Mouse (Mus musculus) gastrocnemius, adult 2 months (tissue): ENCODE data around the gene Rbm20. TPM values are rescaled to one million over a fixed set of nuclear protein-coding genes. Genes with fewer than 3 reads are reported as not detected.

Source experiments
- DNase-seq: peaks from one replicate; pipeline ENCODE4 v3.0.0; 2022
- H3K27ac ChIP-seq: fragments of 200-600 bp; 2 replicates; pipeline ENCODE4 v1.8.1; 2022; ENCODE audit warnings: mild to moderate bottlenecking
- H3K4me3 ChIP-seq: fragments of 200-600 bp; 2 replicates; pipeline ENCODE4 v1.8.1; 2022; ENCODE audit warnings: mild to moderate bottlenecking, moderate library complexity
- CTCF ChIP-seq: fragments of 200-600 bp; IDR thresholded peaks from 2 replicates; pipeline ENCODE4 v1.8.1; 2022; ENCODE audit warnings: antibody characterized with exemption, mild to moderate bottlenecking, moderate library complexity
- intact Hi-C: fragments of 180-260 bp; cut with DNase I; formaldehyde crosslinking; loops from one replicate; pipeline ENCODE4 v1.15.1; 2025
- total RNA-seq, 2 experiments: library from RNA; stranded (reverse); gene quantifications; 2 replicates each; pipeline ENCODE4 v1.2.3; 2021

Rbm20 gene
- total RNA-seq, 2 experiments from 2014 or later, result 72.6 to 73.2 TPM

DNA sequence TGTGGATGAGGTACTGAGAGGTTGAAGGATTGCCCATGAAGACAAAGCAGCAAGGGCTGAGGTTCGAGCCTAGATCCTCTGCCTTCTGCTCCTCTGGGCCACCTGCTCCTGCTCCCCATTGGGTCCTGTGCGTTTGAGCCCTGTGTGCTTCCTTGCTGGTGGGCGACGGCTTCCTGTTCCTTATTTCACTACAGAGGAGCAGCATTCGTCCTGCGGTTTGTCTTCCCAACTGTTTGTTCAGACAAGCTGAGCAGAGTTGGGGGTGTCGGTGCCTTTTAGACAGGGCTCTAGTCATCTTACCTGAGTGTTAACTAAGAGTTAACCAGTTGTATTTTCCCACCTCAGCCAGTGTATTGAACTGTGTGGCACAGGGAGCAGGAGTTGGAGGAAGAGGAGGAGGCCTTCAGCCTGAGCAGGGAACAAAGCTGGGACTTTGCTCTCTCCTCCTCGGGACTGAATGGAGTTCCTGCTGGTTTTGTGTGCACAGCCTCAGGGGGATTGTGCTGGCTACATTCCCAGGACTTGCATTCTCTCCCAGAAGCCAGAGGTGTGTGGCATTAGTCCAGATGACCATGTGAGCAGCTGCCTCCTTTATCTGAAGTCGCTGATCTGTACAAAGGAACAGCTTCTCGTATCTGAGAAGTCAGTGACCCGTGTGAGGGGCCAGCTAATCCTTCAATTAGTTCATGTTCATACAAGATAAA is 97.0 kb downstream of the Rbm20 start:
- intact Hi-C loops, result loop anchor here (5.0 kb wide), 2 partner anchors 63 to 153 kb away; no protein-coding TSS in a partner anchor
- TF ChIP-seq CTCF, result no peak
- H3K27ac ChIP-seq, result peak overlapping the region; percentile 71

GRCm38 (mm10) chr19:53774641-53775350 is 97.7 kb downstream of the Rbm20 start:
- Histone ChIP-seq H3K4me3 (no peak overlapping the region), H3K27ac (peak overlapping the region; percentile 38; the same call in 1 of the 2 replicates)
- intact Hi-C loops, result loop anchor here (5.0 kb wide), 2 partner anchors 63 to 153 kb away; no protein-coding TSS in a partner anchor
- TF ChIP-seq CTCF, result no peak
- no peak for DNase-seq

More for the DNA sequence above, 97.0 kb downstream of the Rbm20 start:
- H3K4me3 ChIP-seq, result no peak overlapping the region
- peak; percentile 86 for DNase-seq

DNA sequence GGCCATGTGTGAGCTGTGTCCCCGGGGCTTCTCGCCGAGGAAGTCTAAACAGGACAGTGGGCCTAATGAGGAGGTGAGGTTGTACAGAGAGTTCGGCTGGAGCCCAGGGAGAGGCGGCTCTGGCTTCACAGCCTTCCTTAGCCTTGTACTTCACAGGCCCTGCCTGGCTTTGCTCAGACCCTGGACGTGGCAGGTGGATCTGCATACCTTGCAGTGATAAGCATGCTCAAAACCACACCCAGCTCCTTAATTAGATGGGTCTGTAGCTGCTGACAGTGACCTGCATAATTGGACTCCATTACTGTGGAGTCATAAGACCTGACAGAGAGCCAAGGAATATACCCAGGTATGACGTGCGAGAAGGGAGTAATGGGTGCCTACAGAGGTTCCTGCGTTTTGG is 102.3 kb downstream of the Rbm20 start:
- Histone ChIP-seq H3K27ac (0 out of 2 replicates have a peak overlapping the region, but pooled peaks have one; percentile 17), H3K4me3 (no peak overlapping the region)
- no peak for TF ChIP-seq CTCF
- no peak for DNase-seq
- intact Hi-C loops, result no loop called here

DNA sequence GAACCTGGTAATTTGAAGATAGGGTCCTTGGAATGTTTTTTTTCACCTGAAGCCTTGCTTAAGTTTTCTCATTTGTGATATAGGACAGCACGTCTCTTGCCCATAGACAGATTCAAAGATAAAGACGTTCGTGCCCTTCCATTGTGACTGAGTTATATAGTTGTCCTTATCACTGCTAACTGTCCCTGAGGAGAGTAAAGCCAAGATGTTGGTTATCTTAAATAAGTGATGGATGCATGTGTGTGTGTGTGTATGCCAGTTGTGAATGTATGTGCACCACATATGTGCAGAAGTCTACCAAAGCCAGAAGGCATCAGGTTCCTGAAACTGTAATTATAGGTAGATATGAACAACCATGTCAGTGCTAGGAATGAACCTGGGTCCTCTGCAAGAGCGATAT is 102.7 kb downstream of the Rbm20 start:
- DNase-seq, result no peak
- H3K27ac ChIP-seq, result 0 out of 2 replicates have a peak overlapping the region, but pooled peaks have one; percentile 4
- H3K4me3 ChIP-seq, result no peak overlapping the region
- TF ChIP-seq CTCF, result no peak
- intact Hi-C loops, result no loop called here

GRCm38 (mm10) chr19:53780752-53781602 is 103.9 kb downstream of the Rbm20 start:
- intact Hi-C loops, result no loop called here

DNA sequence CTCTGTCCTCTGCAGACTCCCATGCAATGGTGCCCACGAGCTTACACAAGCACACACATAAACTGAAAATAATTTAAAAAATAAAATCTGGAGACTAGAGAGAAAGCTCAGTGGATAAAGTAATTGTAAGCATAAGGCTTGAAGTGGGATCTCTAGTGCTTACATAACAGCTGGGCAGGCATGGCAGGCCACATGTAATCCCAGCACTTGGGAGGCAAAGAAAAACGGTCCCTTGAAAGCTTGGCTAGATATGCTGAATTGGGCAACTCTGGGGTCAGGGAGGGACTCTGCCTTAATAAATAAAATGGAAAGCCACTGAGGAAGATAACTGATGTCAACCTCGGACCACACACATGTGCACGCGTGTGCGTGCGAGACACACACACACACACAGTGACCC is 104.7 kb downstream of the Rbm20 start:
- Histone ChIP-seq H3K4me3 (no peak overlapping the region), H3K27ac (peak overlapping the region; percentile 57)
- intact Hi-C loops, result no loop called here
- DNase-seq, result no peak
- no peak for TF ChIP-seq CTCF

More at GRCm38 (mm10) chr19:53780752-53781602, 103.9 kb downstream of the Rbm20 start:
- DNase-seq, result no peak
- Histone ChIP-seq H3K27ac (peak overlapping the region; percentile 51), H3K4me3 (no peak overlapping the region)
- no peak for TF ChIP-seq CTCF

DNA sequence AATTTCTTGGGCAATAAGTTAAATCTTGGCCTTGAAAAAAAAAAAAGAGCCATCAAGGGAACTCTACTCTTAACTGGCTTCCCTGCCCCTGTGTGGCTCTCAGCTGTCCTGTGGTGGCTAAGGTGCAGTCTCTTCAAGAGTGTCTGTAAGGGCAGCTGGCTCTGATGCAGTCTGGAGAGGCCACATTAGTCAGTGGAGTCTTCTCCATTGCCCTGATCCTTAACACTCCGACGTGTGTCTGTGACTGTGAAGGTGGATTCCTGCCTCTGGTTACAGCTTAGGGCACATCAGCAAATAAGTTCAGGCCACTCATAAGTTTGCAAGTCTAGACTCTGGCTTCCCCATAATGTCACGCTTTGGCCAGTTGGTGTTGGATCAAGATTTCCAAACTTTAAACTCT is 108.2 kb downstream of the Rbm20 start:
- no peak for TF ChIP-seq CTCF
- intact Hi-C loops, result no loop called here
- peak; percentile 59 for DNase-seq
- Histone ChIP-seq H3K4me3 (no peak overlapping the region), H3K27ac (peak overlapping the region; percentile 88)

- DNase-seq, result no peak
- intact Hi-C loops, result no loop called here
- Histone ChIP-seq H3K27ac (peak overlapping the region; percentile 88), H3K4me3 (no peak overlapping the region)
- TF ChIP-seq CTCF, result no peak
These were observed 109.1 kb downstream of the Rbm20 start for GRCm38 (mm10) chr19:53786239-53786638.

DNA sequence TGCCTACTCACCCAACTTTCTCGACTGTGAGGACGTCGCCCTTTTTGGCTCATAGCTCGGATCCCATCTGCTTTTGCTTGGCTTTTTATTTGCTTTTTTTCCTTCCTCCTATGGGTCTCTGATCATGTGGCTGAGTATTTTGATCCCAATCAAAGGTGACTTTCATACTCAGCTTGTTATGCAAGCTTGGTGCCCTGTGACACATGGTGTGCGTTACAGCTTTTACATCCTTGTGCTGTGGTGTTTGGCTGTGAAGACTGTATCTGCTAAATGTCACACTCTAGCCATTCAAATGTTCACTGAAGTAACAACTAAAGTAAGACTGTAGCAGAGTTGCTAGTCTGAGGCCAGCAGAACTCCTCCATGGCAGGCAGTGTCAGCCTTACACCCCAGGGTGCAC is 109.7 kb downstream of the Rbm20 start:
- DNase-seq, result no peak
- Histone ChIP-seq H3K4me3 (no peak overlapping the region), H3K27ac (peak overlapping the region; percentile 88)
- intact Hi-C loops, result no loop called here
- no peak for TF ChIP-seq CTCF

DNA sequence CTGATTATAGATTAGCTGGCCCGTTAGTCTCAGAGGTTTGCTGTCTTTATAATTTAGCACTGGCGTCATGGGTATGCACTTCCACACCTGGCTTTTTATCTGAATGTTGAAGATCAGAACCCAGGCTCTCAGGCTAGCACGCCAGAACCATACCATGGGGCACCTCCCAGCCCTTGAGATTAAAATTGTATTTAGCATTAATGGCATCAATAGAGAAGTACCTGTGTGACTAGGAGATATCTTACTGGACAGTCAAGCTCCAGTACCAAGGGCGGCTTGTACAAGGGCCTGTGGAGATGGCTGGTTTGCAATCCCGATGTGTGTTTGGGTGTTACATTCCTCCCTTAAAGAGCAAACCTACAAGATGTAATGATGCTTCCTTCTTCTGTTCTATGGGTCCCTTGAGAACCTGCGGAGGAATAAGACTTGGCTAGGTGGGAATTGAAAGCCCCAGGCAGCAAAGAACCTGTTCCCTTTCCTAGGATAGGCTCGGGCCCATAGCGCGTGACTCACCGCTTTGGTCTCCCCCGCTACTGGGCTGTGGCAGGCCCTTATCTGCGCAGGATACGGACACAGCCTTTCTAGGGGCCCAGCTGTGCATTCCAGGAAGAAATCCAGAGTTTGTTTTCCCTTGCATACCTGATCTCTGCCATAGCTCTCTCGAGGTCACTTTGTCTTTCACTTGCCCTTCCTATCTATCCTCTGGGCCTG is 111.7 kb downstream of the Rbm20 start:
- intact Hi-C loops, result no loop called here
- H3K27ac ChIP-seq, result peak overlapping the region; percentile 70

DNA sequence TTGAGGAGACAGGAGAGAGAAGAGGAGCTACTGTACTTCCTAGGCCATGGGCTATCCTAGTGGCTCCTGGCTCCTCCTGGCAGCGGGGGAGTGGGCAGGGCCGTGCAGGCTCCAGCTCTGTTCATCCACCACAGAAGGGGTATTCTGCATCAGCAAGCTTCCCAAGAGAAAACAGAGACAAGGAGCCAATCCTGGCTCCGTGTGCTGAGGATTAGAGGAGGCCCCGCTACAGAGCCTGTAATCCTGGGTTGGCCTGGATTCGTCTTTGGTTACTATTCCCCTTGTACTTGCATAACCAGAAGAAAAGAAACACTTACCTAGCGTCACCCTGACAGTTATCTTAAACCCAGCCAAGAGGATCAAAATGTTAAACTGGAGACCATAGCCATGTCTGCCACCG is 112.5 kb downstream of the Rbm20 start:
- H3K4me3 ChIP-seq, result no peak overlapping the region
- H3K27ac ChIP-seq, result peak overlapping the region; percentile 70
- no peak for TF ChIP-seq CTCF
- DNase-seq, result no peak
- intact Hi-C loops, result no loop called here

More for the DNA sequence above, 111.7 kb downstream of the Rbm20 start:
- H3K4me3 ChIP-seq, result no peak overlapping the region
- no peak for TF ChIP-seq CTCF
- no peak for DNase-seq
